Mouse (Mus musculus): ENCODE data around the gene Plekhm1.

DNA sequence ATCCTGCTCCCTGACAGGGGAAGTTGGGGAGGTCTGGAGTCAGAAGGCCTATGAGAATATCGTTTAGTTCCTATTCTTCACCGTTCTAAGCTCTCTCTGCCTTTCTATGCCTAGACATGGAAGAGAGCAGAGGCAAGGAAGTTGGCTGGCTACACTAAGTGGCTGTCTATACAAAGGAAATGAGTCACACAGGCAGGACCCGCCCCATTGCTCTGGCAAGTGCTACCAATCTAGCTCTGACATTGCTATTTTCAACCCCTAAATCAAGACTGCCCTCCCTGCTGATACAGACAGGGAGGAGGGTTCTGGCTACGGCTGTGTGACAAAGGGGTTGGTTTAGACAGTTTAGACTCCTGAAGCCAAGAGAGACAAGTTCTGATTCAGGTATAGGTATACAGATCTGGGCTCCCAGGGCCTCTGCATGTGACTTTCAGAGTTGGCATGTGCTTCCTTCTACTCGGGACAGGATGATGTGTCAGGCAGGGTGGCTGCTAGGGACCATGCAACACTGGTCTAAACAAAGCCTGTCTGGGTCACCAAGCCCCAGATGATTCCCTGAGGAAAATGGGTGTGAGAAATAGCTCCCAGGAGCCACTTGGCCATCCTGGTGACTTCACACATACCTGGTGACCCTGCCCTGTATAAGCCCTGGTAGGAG lies 30.4 kb downstream of the Plekhm1 start:
- no peak for TF ChIP-seq POLR2A (IDR thresholded peaks at IDR 0.05; ENCODE audit: borderline replicate concordance, insufficient read depth, low read length)
- TF ChIP-seq CTCF (IDR thresholded peaks at IDR 0.05; ENCODE audit: borderline replicate concordance, insufficient read depth, low read depth, low read length), result no peak
